Mouse (Mus musculus): ENCODE data around the gene Zfp658.

- TF ChIP-seq CTCF (IDR thresholded peaks at IDR 0.05; ENCODE audit: borderline replicate concordance, control insufficient read depth, extremely low read depth, insufficient read depth, low read length, poor library complexity) (no peak), POLR2A (IDR thresholded peaks at IDR 0.05; ENCODE audit: control insufficient read depth, extremely low read depth, insufficient read depth, low read length, poor library complexity) (no peak)
These were observed 61.8 kb downstream of the Zfp658 start for GRCm38 (mm10) chr7:43623819-43624218.
